Mouse (Mus musculus): ENCODE measurements at regions not wholly inside any gene's neighbourhood (a gene's known extent, or its start where the extent isn't known, plus 50 kb on each side); places are given as distances from the start of the nearest gene placed in this dataset.

GRCm38 (mm10) chr13:32601315-32601714 is 182.4 kb downstream of the Mylk4 start:
- Histone ChIP-seq H3K4me2 (replicated peaks) (no peak overlapping the region), H3K27ac (no peak overlapping the region), H3K4me1 (replicated peaks; ENCODE audit: control insufficient read depth, insufficient read depth, low read length) (no peaks in the 10 kb centered on the region), H3K27me3 (ENCODE audit: control insufficient read depth, insufficient read depth, low read length) (no peaks in the 10 kb centered on the region), H3K9ac (no peak overlapping the region), H3K9me3 (ENCODE audit: control insufficient read depth, low read length) (no peaks in the 10 kb centered on the region), H3K4me3 (replicated peaks; ENCODE audit: low read length) (no peak overlapping the region), H3K36me3 (replicated peaks; ENCODE audit: control insufficient read depth, insufficient read depth) (no peaks in the 10 kb centered on the region)
- 90% methylated on average over 5 of the region's 5 CpGs for WGBS
- no peak for DNase-seq (ENCODE audit: low spot score)
- no peak for ATAC-seq (ENCODE audit: low FRiP score)

GRCm38 (mm10) chr13:32593611-32594010 is 190.1 kb downstream of the Mylk4 start:
- H3K36me3 ChIP-seq (replicated peaks; ENCODE audit: control insufficient read depth, insufficient read depth): no peaks in the 10 kb centered on the region
- no peaks in the 10 kb centered on the region for H3K4me1 ChIP-seq (replicated peaks; ENCODE audit: control insufficient read depth, insufficient read depth, low read length)
- DNase-seq (ENCODE audit: low spot score) (no peak), ATAC-seq (ENCODE audit: low FRiP score) (no peak)
- 92% methylated on average over 7 of the region's 7 CpGs for WGBS
- H3K4me3 ChIP-seq (replicated peaks; ENCODE audit: low read length): no peak overlapping the region
- no peaks in the 10 kb centered on the region for H3K27me3 ChIP-seq (ENCODE audit: control insufficient read depth, insufficient read depth, low read length)
- H3K9me3 ChIP-seq (ENCODE audit: control insufficient read depth, low read length): no peaks in the 10 kb centered on the region
- H3K27ac ChIP-seq: no peak overlapping the region
- no peak overlapping the region for H3K9ac ChIP-seq
- no peak overlapping the region for H3K4me2 ChIP-seq (replicated peaks)

GRCm38 (mm10) chr13:32593131-32593530 is 190.6 kb downstream of the Mylk4 start:
- Histone ChIP-seq H3K9ac (no peak overlapping the region), H3K4me2 (replicated peaks) (no peak overlapping the region), H3K27ac (no peak overlapping the region), H3K4me1 (replicated peaks; ENCODE audit: control insufficient read depth, insufficient read depth, low read length) (no peaks in the 10 kb centered on the region), H3K4me3 (replicated peaks; ENCODE audit: low read length) (no peak overlapping the region), H3K36me3 (replicated peaks; ENCODE audit: control insufficient read depth, insufficient read depth) (no peaks in the 10 kb centered on the region), H3K9me3 (ENCODE audit: control insufficient read depth, low read length) (no peaks in the 10 kb centered on the region), H3K27me3 (ENCODE audit: control insufficient read depth, insufficient read depth, low read length) (no peaks in the 10 kb centered on the region)
- DNase-seq (ENCODE audit: low spot score): no peak
- ATAC-seq (ENCODE audit: low FRiP score): no peak
- 93% methylated on average over 5 of the region's 5 CpGs for WGBS

GRCm38 (mm10) chr13:32581598-32581997 is 202.2 kb downstream of the Mylk4 start:
- H3K9ac ChIP-seq: no peak overlapping the region
- DNase-seq (ENCODE audit: low spot score) (no peak), ATAC-seq (ENCODE audit: low FRiP score) (no peak)
- no peak overlapping the region for H3K4me3 ChIP-seq (replicated peaks; ENCODE audit: low read length)
- H3K4me1 ChIP-seq (replicated peaks; ENCODE audit: control insufficient read depth, insufficient read depth, low read length): no peaks in the 10 kb centered on the region
- H3K27ac ChIP-seq: no peak overlapping the region
- no peaks in the 10 kb centered on the region for H3K9me3 ChIP-seq (ENCODE audit: control insufficient read depth, low read length)
- H3K4me2 ChIP-seq (replicated peaks): no peak overlapping the region
- H3K36me3 ChIP-seq (replicated peaks; ENCODE audit: control insufficient read depth, insufficient read depth): no peaks in the 10 kb centered on the region
- H3K27me3 ChIP-seq (ENCODE audit: control insufficient read depth, insufficient read depth, low read length): no peaks in the 10 kb centered on the region

GRCm38 (mm10) chr13:32567850-32568249 is 215.9 kb downstream of the Mylk4 start:
- no peaks in the 10 kb centered on the region for H3K9me3 ChIP-seq (ENCODE audit: control insufficient read depth, low read length)
- no peak for DNase-seq (ENCODE audit: low spot score)
- H3K4me3 ChIP-seq (replicated peaks; ENCODE audit: low read length): no peak overlapping the region
- no peaks in the 10 kb centered on the region for H3K36me3 ChIP-seq (replicated peaks; ENCODE audit: control insufficient read depth, insufficient read depth)
- no peak overlapping the region for H3K4me2 ChIP-seq (replicated peaks)
- H3K27me3 ChIP-seq (ENCODE audit: control insufficient read depth, insufficient read depth, low read length): no peaks in the 10 kb centered on the region
- H3K9ac ChIP-seq: no peak overlapping the region
- WGBS: 91% methylated on average over 2 of the region's 2 CpGs
- H3K27ac ChIP-seq: no peak overlapping the region
- no peak for ATAC-seq (ENCODE audit: low FRiP score)
- no peaks in the 10 kb centered on the region for H3K4me1 ChIP-seq (replicated peaks; ENCODE audit: control insufficient read depth, insufficient read depth, low read length)

- H3K27me3 ChIP-seq (ENCODE audit: control insufficient read depth, insufficient read depth, low read length): no peaks in the 10 kb centered on the region
- H3K9me3 ChIP-seq (ENCODE audit: control insufficient read depth, low read length): 0 out of 2 replicates have a peak, but pooled peaks cover 3% of the 10 kb centered on the region
- H3K27ac ChIP-seq: no peak overlapping the region
- H3K4me3 ChIP-seq (replicated peaks; ENCODE audit: low read length): no peak overlapping the region
- DNase-seq (ENCODE audit: low spot score) (no peak), ATAC-seq (ENCODE audit: low FRiP score) (no peak)
- no peaks in the 10 kb centered on the region for H3K36me3 ChIP-seq (replicated peaks; ENCODE audit: control insufficient read depth, insufficient read depth)
- H3K4me2 ChIP-seq (replicated peaks): no peak overlapping the region
- H3K9ac ChIP-seq: no peak overlapping the region
- no peaks in the 10 kb centered on the region for H3K4me1 ChIP-seq (replicated peaks; ENCODE audit: control insufficient read depth, insufficient read depth, low read length)
These were observed 222.1 kb upstream of the Gmds start for GRCm38 (mm10) chr13:32560666-32561065.

- Histone ChIP-seq H3K27ac (no peak overlapping the region), H3K4me1 (replicated peaks; ENCODE audit: control insufficient read depth, insufficient read depth, low read length) (no peaks in the 10 kb centered on the region), H3K27me3 (ENCODE audit: control insufficient read depth, insufficient read depth, low read length) (no peaks in the 10 kb centered on the region), H3K9me3 (ENCODE audit: control insufficient read depth, low read length) (no peaks in the 10 kb centered on the region), H3K4me3 (replicated peaks; ENCODE audit: low read length) (no peak overlapping the region), H3K4me2 (replicated peaks) (no peak overlapping the region), H3K9ac (no peak overlapping the region), H3K36me3 (replicated peaks; ENCODE audit: control insufficient read depth, insufficient read depth) (no peaks in the 10 kb centered on the region)
- DNase-seq (ENCODE audit: low spot score) (no peak), ATAC-seq (ENCODE audit: low FRiP score) (no peak)
- 98% methylated on average over 2 of the region's 2 CpGs for WGBS
These were observed 217.9 kb upstream of the Gmds start for GRCm38 (mm10) chr13:32556396-32556795.

- Histone ChIP-seq H3K9ac (no peak overlapping the region), H3K4me3 (replicated peaks; ENCODE audit: low read length) (no peak overlapping the region), H3K27me3 (ENCODE audit: control insufficient read depth, insufficient read depth, low read length) (no peaks in the 10 kb centered on the region), H3K9me3 (ENCODE audit: control insufficient read depth, low read length) (no peaks in the 10 kb centered on the region), H3K4me1 (replicated peaks; ENCODE audit: control insufficient read depth, insufficient read depth, low read length) (no peaks in the 10 kb centered on the region), H3K36me3 (replicated peaks; ENCODE audit: control insufficient read depth, insufficient read depth) (no peaks in the 10 kb centered on the region), H3K4me2 (replicated peaks) (no peak overlapping the region), H3K27ac (no peak overlapping the region)
- 95% methylated on average over 1 of the region's 1 CpGs for WGBS
- DNase-seq (ENCODE audit: low spot score) (no peak), ATAC-seq (ENCODE audit: low FRiP score) (no peak)
These were observed 216.5 kb upstream of the Gmds start for GRCm38 (mm10) chr13:32555064-32555463.

- ATAC-seq (ENCODE audit: low FRiP score): no peak
- DNase-seq (ENCODE audit: low spot score): no peak
- H3K4me1 ChIP-seq (replicated peaks; ENCODE audit: control insufficient read depth, insufficient read depth, low read length): no peaks in the 10 kb centered on the region
- no peak overlapping the region for H3K9ac ChIP-seq
- no peak overlapping the region for H3K27ac ChIP-seq
- H3K27me3 ChIP-seq (ENCODE audit: control insufficient read depth, insufficient read depth, low read length): no peaks in the 10 kb centered on the region
- no peak overlapping the region for H3K4me3 ChIP-seq (replicated peaks; ENCODE audit: low read length)
- 94% methylated on average over 3 of the region's 3 CpGs for WGBS
- H3K36me3 ChIP-seq (replicated peaks; ENCODE audit: control insufficient read depth, insufficient read depth): no peaks in the 10 kb centered on the region
- no peak overlapping the region for H3K4me2 ChIP-seq (replicated peaks)
- H3K9me3 ChIP-seq (ENCODE audit: control insufficient read depth, low read length): no peaks in the 10 kb centered on the region
These were observed 216.1 kb upstream of the Gmds start for GRCm38 (mm10) chr13:32554601-32555000.

- no peak overlapping the region for H3K4me2 ChIP-seq (replicated peaks)
- DNase-seq (ENCODE audit: low spot score) (no peak), ATAC-seq (ENCODE audit: low FRiP score) (no peak)
- H3K9ac ChIP-seq: no peak overlapping the region
- no peaks in the 10 kb centered on the region for H3K36me3 ChIP-seq (replicated peaks; ENCODE audit: control insufficient read depth, insufficient read depth)
- H3K27me3 ChIP-seq (ENCODE audit: control insufficient read depth, insufficient read depth, low read length): no peaks in the 10 kb centered on the region
- no peaks in the 10 kb centered on the region for H3K9me3 ChIP-seq (ENCODE audit: control insufficient read depth, low read length)
- 86% methylated on average over 4 of the region's 4 CpGs for WGBS
- H3K4me1 ChIP-seq (replicated peaks; ENCODE audit: control insufficient read depth, insufficient read depth, low read length): no peaks in the 10 kb centered on the region
- H3K27ac ChIP-seq: no peak overlapping the region
- H3K4me3 ChIP-seq (replicated peaks; ENCODE audit: low read length): no peak overlapping the region
These were observed 214.6 kb upstream of the Gmds start for GRCm38 (mm10) chr13:32553136-32553535.
